16 mouse cellular contexts compared by ENCODE assay signal in genomic region chr17:84267456-84268074, GRCm38 (mm10).
DNase-seq lines count a peak whose midpoint lies in the region; ATAC-seq and TF ChIP-seq lines count a peak whose summit lies in the region.
"Had no signal": no experiment of that assay in that cellular context is flagged by ENCODE, and none has a peak within 500 bp of the region (broad histone marks: within the 10 kb centered on the region; RNA-seq: fewer than 3 reads in every experiment).

No protein-coding gene starts in this region.

- peaks cover 46% of the 10 kb centered on the region for H3K4me1 ChIP-seq in heart, embryonic 15.5 days (replicated peaks)
- peaks cover 51% of the 10 kb centered on the region for H3K4me1 ChIP-seq in lung, embryonic 16.5 days (replicated peaks; ENCODE audit: control insufficient read depth, insufficient read depth, low read length)
- H3K4me1 ChIP-seq in stomach, postnatal 0 days (replicated peaks; ENCODE audit: control insufficient read depth, insufficient read depth): peaks cover 17% of the 10 kb centered on the region
- H3K4me1 ChIP-seq: midbrain, embryonic 13.5 days had no signal

- H3K27me3 ChIP-seq in heart, embryonic 15.5 days: no peaks in the 10 kb centered on the region
- H3K27me3 ChIP-seq in lung, embryonic 16.5 days (ENCODE audit: control insufficient read depth, insufficient read depth, low read depth, low read length): no peaks in the 10 kb centered on the region
- no peaks in the 10 kb centered on the region for H3K27me3 ChIP-seq in stomach, postnatal 0 days (ENCODE audit: control insufficient read depth, insufficient read depth, low read length)
- H3K27me3 ChIP-seq: embryonic facial prominence, embryonic 13.5 days; midbrain, embryonic 13.5 days had no signal

- no peaks in the 10 kb centered on the region for H3K9me3 ChIP-seq in heart, embryonic 15.5 days (replicated peaks)
- no peaks in the 10 kb centered on the region for H3K9me3 ChIP-seq in lung, embryonic 16.5 days (ENCODE audit: control insufficient read depth, low read length)
- no peaks in the 10 kb centered on the region for H3K9me3 ChIP-seq in stomach, postnatal 0 days (ENCODE audit: control insufficient read depth, low read length)
- H3K9me3 ChIP-seq: embryonic facial prominence, embryonic 13.5 days; midbrain, embryonic 13.5 days had no signal

- no peak for DNase-seq in heart, postnatal 36 days
- DNase-seq in lung, postnatal 14 days: no peak
- no peak for DNase-seq in stomach, postnatal 0 days (ENCODE audit: low spot score)
- DNase-seq in left cerebral cortex, postnatal 14 days (ENCODE audit: low spot score in 2 of 2): no peak
- no peak for DNase-seq in adrenal gland, adult 8-10 months
- DNase-seq: cerebellum, postnatal 25 days; gastrocnemius, postnatal 25 days; left cerebral cortex, postnatal 4 days; spleen, adult 18-20 months had no signal

- H3K4me3 ChIP-seq in heart, embryonic 15.5 days: no peak overlapping the region
- H3K4me3 ChIP-seq in lung, embryonic 16.5 days (ENCODE audit: low read length): no peak overlapping the region
- H3K4me3 ChIP-seq in stomach, postnatal 0 days (ENCODE audit: low read depth, low read length): no peak overlapping the region
- H3K4me3 ChIP-seq: embryonic facial prominence, embryonic 13.5 days; midbrain, embryonic 13.5 days had no signal

- no peaks in the 10 kb centered on the region for H3K36me3 ChIP-seq in heart, embryonic 15.5 days
- no peaks in the 10 kb centered on the region for H3K36me3 ChIP-seq in lung, embryonic 16.5 days (ENCODE audit: control insufficient read depth, insufficient read depth, low read length)
- no peaks in the 10 kb centered on the region for H3K36me3 ChIP-seq in stomach, postnatal 0 days (ENCODE audit: control insufficient read depth, insufficient read depth, low read length)

- intact Hi-C loops in heart, postnatal 36 days (cut with DNase I): loop anchor here (2.0 kb wide), 1 partner anchor 117 kb away; no protein-coding TSS in a partner anchor
- intact Hi-C loops in left cerebral cortex, postnatal 14 days (cut with DNase I): no loop called here

- no peak overlapping the region for H3K4me2 ChIP-seq in heart, embryonic 15.5 days
- H3K4me2 ChIP-seq in lung, embryonic 16.5 days (ENCODE audit: low read depth, low read length): no peak overlapping the region
- no peak overlapping the region for H3K4me2 ChIP-seq in stomach, postnatal 0 days (replicated peaks; ENCODE audit: low read depth)
- H3K4me2 ChIP-seq: embryonic facial prominence, embryonic 13.5 days; midbrain, embryonic 13.5 days had no signal

- H3K9ac ChIP-seq in heart, embryonic 15.5 days: no peak overlapping the region
- 0 out of 2 replicates have a peak overlapping the region, but pooled peaks have one; percentile 6 for H3K9ac ChIP-seq in lung, embryonic 16.5 days (ENCODE audit: low read length)
- no peak overlapping the region for H3K9ac ChIP-seq in stomach, postnatal 0 days (ENCODE audit: low read length)
- H3K9ac ChIP-seq: embryonic facial prominence, embryonic 13.5 days; midbrain, embryonic 13.5 days had no signal

- TF ChIP-seq CTCF in stomach, postnatal 0 days (IDR thresholded peaks at IDR 0.05; ENCODE audit: low read depth): no peak

- no peak for TF ChIP-seq EP300 in stomach, postnatal 0 days (optimal IDR thresholded peaks at IDR 0.05)

- ATAC-seq in heart, embryonic 15.5 days (replicated peaks; ENCODE audit: insufficient number of reproducible peaks, insufficient read depth, low FRiP score, low read depth): no peak
- ATAC-seq in lung, embryonic 16.5 days (ENCODE audit: low read depth): no peak
- ATAC-seq in erythroblast, adult 5-6 weeks (replicated peaks; ENCODE audit: low FRiP score, poor library complexity, severe bottlenecking): 0 out of 2 replicates have a peak, but pooled peaks have one; percentile 55
- no peak for ATAC-seq in stomach, postnatal 0 days (ENCODE audit: low FRiP score, low TSS enrichment)
- ATAC-seq: forebrain, embryonic 14.5 days; intestine, postnatal 0 days; midbrain, embryonic 13.5 days had no signal

- peak overlapping the region; percentile 58 for H3K27ac ChIP-seq in heart, embryonic 15.5 days
- H3K27ac ChIP-seq in lung, embryonic 16.5 days (ENCODE audit: low read length): peak overlapping the region; percentile 37
- H3K27ac ChIP-seq in stomach, postnatal 0 days (replicated peaks): peak overlapping the region; percentile 65; the same call in 1 of the 2 replicates
- H3K27ac ChIP-seq: embryonic facial prominence, embryonic 13.5 days; midbrain, embryonic 13.5 days had no signal

- 76% methylated on average over 6 of the region's 6 CpGs for WGBS in heart, embryonic 15.5 days
- WGBS in lung, embryonic 16.5 days: 85% methylated on average over 6 of the region's 6 CpGs
- 78% methylated on average over 6 of the region's 6 CpGs for WGBS in stomach, postnatal 0 days
